Mouse (Mus musculus) bone marrow macrophage, adult 2 months (primary cell): ENCODE data around the gene Atoh8. TPM values are rescaled to one million over a fixed set of nuclear protein-coding genes. Genes with fewer than 3 reads are reported as not detected.

Source experiments
- H3K27ac ChIP-seq: 2 replicates; pipeline ENCODE4 v1.5.1; 2012; ENCODE audit warnings: low read depth, low read length; ENCODE audit not compliant: insufficient read depth
- H3K4me1 ChIP-seq: 2 replicates; pipeline ENCODE4 v1.6.1; 2012; ENCODE audit warnings: low read length; ENCODE audit not compliant: control insufficient read depth, insufficient read depth
- H3K4me3 ChIP-seq: 2 replicates; pipeline ENCODE4 v1.5.1; 2012; ENCODE audit warnings: mild to moderate bottlenecking, low read length, moderate library complexity; ENCODE audit not compliant: insufficient read depth
- CTCF ChIP-seq: IDR thresholded peaks from 2 replicates; pipeline ENCODE4 v1.5.1; 2012; ENCODE audit warnings: low read depth, mild to moderate bottlenecking, low read length, moderate library complexity
- POLR2A ChIP-seq: IDR thresholded peaks from 2 replicates; pipeline ENCODE4 v1.6.1; 2012; ENCODE audit warnings: mild to moderate bottlenecking, low read depth, low read length, borderline replicate concordance
- polyA plus RNA-seq: library from polyadenylated mRNA; stranded (reverse); fragments of >200 nt; gene quantifications from 2 replicates; pipeline ENCODE4 v1.2.4, GENCODE M21; 2012; ENCODE audit not compliant: missing spikeins, insufficient read depth, insufficient read length

Gene Atoh8
- polyA plus RNA-seq, 1 experiment, result not detected

DNA sequence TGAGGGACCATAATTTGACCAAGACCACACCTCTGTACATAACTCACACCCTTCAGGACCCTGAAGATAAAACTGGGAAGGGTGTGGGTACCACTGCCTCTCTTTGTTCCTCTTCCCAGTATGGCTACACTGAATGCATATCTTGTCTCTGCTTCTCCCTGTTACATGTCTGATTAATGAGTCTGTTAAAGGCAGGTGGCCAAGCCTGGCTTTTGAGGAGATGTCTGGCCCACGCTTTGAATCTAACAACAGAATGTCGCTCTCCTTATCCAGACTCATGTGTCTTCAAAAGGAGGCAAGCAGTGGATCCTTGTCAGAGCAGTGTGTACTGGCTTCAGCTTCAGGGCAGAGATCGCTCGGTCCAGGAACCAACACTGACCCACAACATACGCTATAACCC lies 50.8 kb downstream of the Atoh8 start:
- no peak overlapping the region for H3K27ac ChIP-seq

DNA sequence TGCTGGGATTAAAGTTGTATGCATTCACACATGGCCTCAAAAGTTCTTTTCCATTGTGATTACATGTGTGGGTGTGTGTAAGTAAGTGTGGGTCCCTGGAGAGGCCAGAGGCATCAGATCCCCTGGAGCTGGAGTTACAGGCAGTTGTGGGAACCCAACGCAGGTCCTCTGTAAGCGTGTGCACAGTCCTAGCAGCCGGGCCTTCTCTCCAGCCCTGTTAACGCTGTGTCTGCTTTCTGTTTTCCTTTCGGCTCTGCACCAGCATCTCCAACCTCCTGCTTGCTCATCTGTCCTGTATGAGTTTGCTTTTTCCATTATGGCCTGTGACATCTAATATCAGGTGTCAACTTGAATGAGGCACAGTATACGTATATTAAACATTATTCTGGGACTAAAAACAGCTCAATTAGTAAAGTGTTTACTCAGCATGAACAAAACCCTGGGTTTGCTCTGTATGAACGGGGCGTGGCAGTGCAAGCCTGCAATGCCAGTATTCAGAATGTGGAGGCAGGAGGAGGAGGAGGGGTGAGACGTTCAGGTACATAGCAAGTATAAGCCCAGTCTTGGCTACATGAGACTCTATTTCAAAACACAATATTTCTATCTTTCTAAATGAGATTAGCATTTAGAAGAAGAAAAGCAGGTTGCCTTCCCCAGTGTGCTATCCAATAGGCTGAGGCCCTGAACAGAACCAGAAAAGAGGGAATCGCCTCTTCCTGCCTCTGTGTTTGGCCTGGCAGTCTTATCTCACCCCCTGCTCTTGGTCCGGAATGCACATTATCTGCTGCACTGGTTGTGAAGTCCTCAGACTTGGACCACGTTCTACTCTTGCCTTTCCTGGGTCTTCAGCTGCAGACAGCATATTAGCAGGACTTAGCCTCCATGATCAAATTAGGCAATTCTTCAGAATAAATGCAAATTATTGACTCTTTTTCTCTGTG lies 55.5 kb downstream of the Atoh8 start:
- Histone ChIP-seq H3K4me3 (no peak overlapping the region), H3K27ac (no peak overlapping the region), H3K4me1 (0 out of 2 replicates have a peak, but pooled peaks cover 2% of the 10 kb centered on the region)
- TF ChIP-seq CTCF, result no peak
- no peak for TF ChIP-seq POLR2A

More for the DNA sequence above, 50.8 kb downstream of the Atoh8 start:
- Histone ChIP-seq H3K4me3 (no peak overlapping the region), H3K4me1 (0 out of 2 replicates have a peak, but pooled peaks cover 2% of the 10 kb centered on the region)
- TF ChIP-seq POLR2A (no peak), CTCF (no peak)

DNA sequence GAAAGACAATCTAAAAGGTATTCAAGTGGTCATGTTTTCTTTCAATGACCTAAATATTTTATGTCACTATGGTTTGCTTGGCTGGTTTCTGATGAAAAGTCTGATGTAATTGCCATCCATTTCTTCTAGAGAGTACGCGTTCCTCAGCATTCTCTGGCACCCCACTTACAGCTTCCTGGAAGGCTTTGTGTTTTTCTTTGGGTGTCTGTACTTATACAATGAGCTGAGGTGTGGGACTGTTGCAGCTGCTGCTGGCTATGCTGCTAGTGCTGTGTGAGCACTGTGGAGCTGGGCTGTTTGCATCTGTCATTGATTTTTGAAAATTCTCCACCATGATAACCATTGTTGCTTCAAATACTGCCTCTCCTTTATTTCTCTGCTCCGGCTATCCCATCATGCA lies 56.4 kb downstream of the Atoh8 start:
- no peak for TF ChIP-seq CTCF
- TF ChIP-seq POLR2A, result no peak
- Histone ChIP-seq H3K27ac (no peak overlapping the region), H3K4me1 (0 out of 2 replicates have a peak, but pooled peaks cover 2% of the 10 kb centered on the region), H3K4me3 (no peak overlapping the region)

DNA sequence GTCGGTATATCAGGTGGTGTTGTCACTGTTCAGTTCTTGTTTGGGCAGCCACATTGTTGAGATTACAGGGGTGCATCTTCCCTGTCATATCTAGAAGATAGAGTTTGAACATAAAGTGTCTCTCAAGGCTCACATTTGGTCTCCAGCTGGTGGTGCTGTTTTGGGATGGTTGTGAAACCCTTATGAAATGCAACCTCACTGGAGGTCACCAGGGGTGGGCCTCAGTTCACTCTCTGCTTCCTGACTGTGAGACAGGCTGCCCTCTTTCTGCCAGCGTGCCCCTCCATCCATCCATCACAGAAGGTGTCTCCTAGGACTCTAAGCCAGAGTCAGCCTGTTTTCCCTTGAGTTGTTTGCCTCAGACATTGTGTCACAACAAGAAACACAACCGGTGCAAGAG lies 58.0 kb downstream of the Atoh8 start:
- Histone ChIP-seq H3K27ac (no peak overlapping the region), H3K4me1 (0 out of 2 replicates have a peak, but pooled peaks cover 2% of the 10 kb centered on the region), H3K4me3 (no peak overlapping the region)
- no peak for TF ChIP-seq CTCF
- no peak for TF ChIP-seq POLR2A

DNA sequence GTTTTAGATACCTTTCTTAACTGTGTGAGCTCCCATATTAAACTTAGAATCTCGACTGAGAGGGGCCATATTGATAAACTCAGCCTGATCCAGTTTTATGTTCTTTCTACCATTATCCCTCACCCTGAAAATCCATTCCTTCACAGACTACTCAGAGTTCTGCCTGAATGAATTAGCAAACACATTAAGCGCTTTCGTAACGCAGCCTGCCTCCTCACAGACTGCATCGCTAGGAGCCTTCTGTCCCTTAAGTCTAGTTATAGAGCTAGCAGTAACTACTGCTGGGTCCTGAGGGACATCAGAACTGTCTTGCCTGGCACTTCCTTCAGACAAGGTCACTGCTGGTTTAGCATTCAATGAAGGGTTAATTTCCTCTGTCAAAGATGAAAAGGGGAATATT lies 59.4 kb downstream of the Atoh8 start:
- H3K27ac ChIP-seq, result no peak overlapping the region
- 0 out of 2 replicates have a peak, but pooled peaks cover 2% of the 10 kb centered on the region for H3K4me1 ChIP-seq
- TF ChIP-seq CTCF, result no peak
- no peak for TF ChIP-seq POLR2A
- no peak overlapping the region for H3K4me3 ChIP-seq

DNA sequence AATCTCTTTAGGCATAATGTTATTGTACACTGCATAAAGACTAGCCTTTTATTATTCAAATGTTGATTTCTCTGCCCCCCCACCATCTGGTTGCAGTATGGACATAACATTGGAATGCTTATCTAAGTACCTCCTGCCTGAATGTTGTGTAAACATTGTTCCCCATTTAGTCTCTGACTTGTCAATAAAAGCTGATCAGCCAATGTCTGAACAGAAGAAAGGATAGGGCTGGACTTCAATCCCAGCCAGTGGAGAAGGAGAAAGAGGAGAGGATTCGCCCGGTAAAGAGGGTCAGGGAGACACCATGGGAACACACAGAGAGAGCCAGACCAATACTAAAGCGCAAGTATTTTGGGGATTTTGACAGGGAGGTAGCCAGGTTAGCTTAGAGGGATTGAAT lies 60.0 kb downstream of the Atoh8 start:
- H3K4me1 ChIP-seq, result no peaks in the 10 kb centered on the region
- H3K4me3 ChIP-seq, result no peak overlapping the region
- TF ChIP-seq CTCF, result no peak
- no peak overlapping the region for H3K27ac ChIP-seq

DNA sequence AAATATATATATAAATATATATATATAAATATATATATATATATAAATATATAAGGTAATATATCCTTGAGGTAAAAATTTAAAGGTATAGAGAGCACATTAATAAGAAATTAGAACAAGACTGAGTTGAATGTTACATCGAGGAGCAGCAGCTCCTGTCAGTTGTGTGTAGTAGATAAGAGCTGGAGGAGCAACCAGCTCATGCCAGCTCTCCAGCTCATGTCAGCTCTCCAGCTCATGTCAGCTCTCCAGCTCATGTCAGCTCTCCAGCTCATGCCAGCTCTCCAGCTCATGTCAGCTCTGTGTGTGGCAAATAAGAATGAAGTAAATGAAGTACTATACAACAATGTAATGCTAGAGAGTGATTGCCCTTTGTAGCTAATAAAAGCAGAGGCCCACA lies 62.0 kb downstream of the Atoh8 start:
- H3K4me1 ChIP-seq, result no peaks in the 10 kb centered on the region
- TF ChIP-seq CTCF (no peak), POLR2A (no peak)
- H3K4me3 ChIP-seq, result no peak overlapping the region
- H3K27ac ChIP-seq, result no peak overlapping the region

DNA sequence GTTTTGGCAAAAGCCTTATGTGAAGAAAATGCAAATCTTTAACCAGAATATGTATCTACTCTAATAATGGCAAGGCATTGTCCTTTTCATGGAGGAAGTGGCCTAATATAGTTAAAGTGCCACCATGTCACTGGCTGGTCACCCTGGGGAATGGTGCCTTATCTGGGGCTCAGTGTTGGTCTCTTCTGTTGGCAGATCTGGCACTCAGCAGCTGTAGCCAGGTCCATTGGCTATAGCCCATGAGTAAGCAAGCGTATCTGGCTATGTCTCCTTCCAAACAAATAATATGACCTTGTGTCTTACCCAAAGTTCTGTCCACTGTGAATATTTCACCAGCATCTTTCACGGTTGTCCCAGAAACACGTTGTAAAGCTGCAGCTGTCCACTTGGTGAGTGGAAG lies 64.0 kb downstream of the Atoh8 start:
- TF ChIP-seq CTCF (no peak), POLR2A (no peak)
- no peaks in the 10 kb centered on the region for H3K4me1 ChIP-seq
- H3K27ac ChIP-seq, result no peak overlapping the region
- H3K4me3 ChIP-seq, result no peak overlapping the region

DNA sequence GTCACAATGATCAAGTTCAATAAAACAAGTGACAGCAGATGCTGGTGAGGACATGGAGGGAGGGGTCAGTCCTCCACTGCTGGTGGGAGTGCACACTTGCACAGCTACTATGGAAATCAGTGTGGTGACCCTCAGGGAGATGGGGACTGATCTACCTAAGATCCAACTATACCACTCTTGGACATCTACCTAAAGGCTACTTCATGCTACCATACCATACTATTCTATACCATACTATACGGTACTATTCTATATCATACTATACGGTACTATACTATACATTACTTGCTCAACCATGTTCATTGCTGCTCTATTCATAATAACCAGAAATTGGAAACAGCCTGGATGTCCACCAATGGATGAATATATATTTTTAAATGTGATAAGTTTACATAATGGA lies 69.5 kb downstream of the Atoh8 start:
- no peak overlapping the region for H3K4me3 ChIP-seq
- peaks cover 33% of the 10 kb centered on the region for H3K4me1 ChIP-seq
- H3K27ac ChIP-seq, result no peak overlapping the region
- TF ChIP-seq CTCF (no peak), POLR2A (no peak)

DNA sequence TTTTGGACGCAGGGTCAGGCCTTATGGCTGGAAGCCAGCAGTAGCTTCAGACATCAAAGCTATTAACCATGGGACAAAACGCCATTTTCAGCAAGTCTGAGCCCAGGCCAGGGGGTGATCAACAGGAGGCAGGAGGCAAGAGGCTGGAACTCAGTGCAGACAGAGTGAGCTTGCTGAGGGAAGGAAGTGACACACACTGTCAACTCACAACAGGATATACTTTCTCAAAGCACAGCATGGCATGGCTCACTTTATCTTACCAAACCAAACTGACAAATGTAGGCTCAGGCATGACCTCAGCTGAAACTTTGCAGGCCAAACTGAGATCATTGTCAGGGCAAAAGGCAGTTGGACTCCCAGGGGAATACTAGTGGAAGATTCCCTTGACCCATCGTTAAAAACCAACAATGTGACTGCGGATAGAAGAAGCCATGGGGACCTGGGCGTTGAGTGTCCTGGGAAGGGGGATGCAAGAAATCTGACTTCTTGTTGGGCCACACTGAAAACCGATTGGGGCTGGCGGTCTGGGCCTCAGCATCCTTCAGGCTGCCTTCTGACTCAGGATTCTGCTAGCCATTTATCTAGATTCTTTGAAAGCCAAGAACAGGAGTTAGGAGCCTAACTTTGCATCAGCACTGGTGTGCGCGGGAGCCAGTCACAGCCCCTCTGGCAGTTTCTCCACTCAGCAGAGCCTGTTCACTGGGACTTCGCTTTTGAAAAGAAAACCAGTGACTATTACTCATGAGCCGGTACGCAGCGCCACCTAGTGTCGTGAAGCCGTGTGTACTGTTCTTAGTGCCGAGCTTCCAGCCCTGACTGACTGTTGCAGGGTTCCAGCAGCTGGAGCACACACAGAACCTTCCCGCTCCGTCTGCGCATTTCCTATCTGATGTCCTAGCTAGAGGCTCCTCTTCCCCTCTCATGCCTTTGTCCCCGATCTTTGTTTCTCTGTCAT lies 70.8 kb downstream of the Atoh8 start:
- no peak for TF ChIP-seq POLR2A
- peak; percentile 85 for TF ChIP-seq CTCF
- H3K4me1 ChIP-seq, result peaks cover 35% of the 10 kb centered on the region
- no peak overlapping the region for H3K4me3 ChIP-seq
- peak overlapping the region; percentile 4; the same call in 1 of the 2 replicates for H3K27ac ChIP-seq
